Mouse (Mus musculus) frontal cortex, adult (tissue): ENCODE data around the gene Gpatch3.

ENCODE experiments used
- ATAC-seq: cut with Nextera tagmentation; 2 replicates; pipeline ENCODE4 v1.9.2; 2017; ENCODE audit warnings: mild to moderate bottlenecking, moderate library complexity, mixed read lengths; ENCODE audit not compliant: low TSS enrichment

The Gpatch3 gene

DNA sequence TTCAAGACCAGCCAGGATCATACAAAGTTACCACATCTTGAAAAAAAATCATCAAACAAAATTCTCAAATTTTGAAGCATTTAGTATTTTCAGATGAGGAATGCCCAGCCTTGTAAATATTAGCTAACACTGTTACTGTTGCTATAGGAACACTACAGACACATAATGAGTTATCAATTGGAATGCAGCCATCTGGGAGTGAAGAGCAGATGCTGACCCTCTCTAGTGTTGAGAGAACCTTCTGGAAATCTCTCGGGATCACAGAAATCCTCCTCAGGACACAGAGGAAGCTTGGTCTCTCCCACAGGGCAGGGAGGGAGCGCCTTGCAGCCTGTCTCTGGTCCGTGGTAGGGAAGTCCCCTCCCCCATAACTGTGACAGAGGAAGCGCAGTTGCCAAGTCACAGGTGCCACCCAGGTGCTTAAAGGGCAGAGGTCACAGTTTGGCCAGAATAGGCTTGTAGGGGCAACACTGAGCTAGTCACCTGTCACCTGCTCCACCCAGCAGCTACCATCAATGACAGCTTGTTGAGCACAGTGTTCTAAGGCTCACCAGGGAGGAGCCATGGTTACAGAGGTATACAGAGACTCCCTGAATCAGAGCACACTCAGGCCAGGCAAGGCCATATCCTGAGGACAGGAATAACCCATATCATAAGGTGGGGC is 45.1 kb downstream of the Gpatch3 start:
- no peak for ATAC-seq

DNA sequence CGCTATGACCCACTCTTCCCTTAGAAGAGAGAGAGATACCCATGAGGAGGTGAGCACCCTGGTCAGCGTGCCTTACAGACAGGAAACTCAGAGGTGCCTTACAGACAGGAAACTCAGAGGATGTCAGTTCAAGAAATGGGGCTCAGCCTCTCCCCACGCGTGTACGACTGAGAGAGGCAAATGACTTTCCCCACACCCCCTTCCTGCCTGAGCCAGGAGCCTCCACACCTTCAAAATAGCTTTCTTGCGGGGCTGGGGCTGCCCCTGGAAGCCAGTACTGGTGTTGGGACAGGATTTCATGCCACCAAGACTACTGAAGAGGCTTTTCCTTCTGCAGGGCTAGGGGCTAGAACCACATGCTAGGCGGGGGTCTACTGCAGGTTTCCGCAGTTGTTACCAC is 46.1 kb downstream of the Gpatch3 start:
- no peak; the same call in 1 of the 2 replicates for ATAC-seq

DNA sequence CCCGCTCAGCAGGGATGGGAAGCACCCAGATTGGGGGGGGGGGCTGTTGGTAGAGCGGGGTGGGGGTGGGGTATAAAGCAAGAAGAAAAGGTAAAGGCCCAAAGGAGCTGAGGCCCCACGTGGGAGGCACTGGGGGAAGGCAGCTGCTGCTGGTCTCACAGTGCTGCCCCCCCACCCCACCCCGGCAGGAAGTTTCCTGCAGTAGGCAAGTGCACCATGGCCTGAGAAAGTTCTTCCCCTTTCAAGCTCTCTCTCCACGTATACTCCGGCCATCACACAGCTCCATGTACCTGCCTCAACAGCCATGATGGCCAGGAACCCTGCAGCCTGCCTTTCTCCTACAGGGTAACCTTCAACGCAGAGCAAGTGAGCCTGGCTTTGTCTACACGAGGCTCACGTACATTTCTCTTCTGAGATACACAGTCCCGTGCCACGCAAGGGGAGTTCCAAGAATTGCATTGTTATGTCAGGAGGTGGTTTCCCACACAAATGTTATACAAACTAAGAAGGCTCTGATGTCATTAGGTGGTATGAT is 47.7 kb downstream of the Gpatch3 start:
- ATAC-seq: no peak

- ATAC-seq: no peak
Observed at GRCm38 (mm10) chr4:133624830-133625229, 50.3 kb downstream of the Gpatch3 start.

- ATAC-seq: no peak
Observed at GRCm38 (mm10) chr4:133625621-133626071, 51.1 kb downstream of the Gpatch3 start.

DNA sequence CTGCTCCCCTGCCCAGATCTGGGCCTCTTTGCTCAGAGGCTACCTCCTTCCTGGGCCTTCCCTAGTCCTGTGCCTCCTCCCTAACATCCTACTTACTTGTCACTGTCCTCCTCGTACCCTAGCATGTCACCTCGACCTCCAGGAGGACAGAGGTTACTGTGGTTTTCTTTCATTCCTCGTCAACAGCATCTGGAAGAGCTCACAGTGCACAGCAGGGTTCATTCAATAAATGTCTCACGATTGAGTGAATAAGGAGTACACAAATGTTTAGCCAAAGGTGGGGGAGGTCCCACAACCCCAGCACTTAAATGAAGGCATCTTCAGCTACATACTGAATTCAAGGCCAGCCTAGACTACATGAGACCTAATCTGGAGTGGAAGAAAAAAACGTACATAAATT is 51.7 kb downstream of the Gpatch3 start:
- no peak for ATAC-seq

GRCm38 (mm10) chr4:133626621-133627020 is 52.1 kb downstream of the Gpatch3 start:
- no peak for ATAC-seq

GRCm38 (mm10) chr4:133627039-133627438 is 52.5 kb downstream of the Gpatch3 start:
- ATAC-seq: no peak

DNA sequence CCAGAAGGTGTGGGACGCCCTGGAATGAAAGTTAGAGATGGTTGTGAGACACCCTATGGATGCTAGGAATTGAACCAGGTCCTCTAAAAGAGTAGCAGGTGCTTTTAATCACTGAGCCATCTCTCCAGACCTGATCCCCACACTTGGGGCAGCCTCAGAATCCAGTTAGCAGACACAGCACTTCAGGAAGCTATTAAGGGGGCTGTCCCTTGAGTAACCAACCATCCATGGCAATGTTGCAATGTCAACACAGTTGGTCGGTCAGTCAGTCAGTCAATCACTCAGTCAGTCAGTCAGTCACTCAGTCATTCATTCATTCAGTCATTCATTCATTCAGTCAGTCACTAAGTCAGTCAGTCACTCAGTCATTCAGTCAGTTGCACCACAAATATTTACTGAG is 54.0 kb downstream of the Gpatch3 start:
- ATAC-seq: no peak

DNA sequence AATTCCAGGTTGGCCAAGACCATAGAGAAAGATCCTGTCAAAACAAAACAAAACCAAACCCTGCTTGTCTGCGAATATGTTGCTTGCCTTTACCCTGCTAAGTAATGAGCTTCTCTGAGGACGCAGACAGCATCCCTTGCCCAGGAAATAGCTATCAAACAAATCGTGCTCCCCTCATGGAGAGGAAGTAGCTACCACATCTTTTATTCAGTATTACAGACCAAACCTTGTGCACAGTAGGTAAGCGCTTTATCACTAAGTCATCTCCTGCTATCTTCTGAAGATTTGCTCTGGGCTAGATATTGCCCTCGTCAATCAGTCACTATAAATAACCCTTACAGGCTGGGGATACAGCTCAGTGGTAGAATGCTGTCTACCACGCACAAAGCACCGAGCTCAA is 54.6 kb downstream of the Gpatch3 start:
- no peak for ATAC-seq

DNA sequence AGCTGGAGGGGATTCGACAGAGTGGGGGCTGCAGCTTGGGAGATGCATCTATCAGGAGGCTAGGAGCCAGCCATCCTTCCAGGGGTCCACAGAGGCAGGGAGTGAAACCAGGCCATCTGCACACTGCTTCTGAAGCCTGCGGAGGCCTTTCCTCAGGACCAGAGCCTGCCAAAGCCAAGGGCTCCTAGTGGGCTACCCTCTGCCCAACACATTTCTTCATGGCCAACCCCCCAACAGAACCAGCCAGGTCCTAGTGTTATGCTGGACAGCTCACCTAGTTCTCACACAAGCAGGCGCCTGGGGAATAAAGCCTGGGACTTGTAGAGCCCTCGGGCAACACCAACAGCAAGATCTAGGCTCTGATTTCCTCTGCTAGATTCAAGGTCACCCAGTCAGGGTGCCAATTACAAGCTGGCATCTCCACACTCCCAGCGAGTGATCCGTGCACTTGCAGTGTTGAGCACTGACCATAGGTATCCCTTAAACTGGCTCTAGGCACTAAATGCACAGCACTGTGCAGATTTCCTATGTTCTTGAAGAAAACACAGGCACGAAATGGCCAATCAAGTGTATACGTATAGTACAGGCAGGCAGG is 55.9 kb downstream of the Gpatch3 start:
- ATAC-seq: no peak

DNA sequence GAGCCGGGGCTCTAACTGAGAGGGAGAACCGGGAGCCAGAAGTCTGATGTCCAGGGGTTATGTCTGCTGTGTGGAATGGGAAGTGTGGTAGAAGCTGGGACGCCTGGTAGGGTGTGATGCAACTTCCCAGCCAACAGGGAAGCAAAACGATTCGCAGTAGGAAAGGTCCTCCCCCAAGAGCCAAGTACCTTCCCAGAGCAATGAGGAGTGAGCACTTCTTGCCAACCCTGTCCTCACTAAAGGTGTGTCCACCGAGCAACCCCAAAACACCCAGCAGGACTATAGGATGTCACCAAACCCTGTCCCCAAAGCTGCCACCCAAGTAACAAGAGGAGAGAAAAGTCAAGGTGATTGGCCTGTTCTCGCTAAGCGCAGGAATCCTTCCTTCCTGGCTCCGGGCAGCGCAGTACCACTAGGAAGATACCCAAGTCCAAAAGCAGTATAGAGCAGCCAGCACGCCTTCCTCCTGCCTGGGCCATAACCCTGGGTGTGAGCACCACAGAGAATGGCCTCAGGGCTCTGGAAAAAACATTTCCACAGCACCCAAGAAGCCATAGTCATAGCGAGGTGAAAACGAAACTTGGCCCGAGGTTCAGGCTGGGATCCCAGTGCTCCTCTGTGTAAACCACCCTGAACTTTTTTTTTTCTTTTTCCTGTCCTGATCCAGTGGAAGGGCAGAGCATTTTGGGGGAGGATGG is 56.7 kb downstream of the Gpatch3 start:
- no peak for ATAC-seq

DNA sequence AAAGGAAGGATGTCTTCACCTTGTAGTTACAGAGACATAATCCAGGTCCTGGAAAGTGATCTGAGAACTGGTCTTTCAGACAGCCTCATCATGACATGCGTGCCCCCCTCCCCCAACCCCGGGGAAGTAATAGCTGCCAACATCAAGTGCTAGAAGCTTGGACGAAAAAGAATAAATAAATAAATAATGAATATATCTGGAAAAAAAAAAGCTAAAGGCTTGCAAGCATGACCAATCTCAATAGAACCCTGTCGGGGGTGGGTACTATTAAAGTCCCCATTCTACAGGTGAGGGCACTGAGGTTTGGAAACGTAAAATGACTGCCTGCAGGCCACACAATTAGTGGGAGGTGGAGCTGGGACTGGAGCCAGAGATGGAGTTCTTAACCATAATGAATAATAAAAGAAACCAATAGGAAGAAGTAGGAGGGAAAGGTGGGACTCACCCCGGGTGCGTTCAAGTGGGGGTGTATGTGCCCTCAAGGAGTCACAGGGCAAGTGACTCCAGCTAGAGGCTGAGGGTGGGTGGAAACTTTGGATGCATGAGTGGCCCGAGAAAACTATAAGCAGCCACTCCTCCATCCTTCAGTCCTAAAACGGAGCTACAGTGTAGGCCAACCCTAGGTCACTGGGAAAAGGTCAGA is 57.3 kb downstream of the Gpatch3 start:
- no peak for ATAC-seq

DNA sequence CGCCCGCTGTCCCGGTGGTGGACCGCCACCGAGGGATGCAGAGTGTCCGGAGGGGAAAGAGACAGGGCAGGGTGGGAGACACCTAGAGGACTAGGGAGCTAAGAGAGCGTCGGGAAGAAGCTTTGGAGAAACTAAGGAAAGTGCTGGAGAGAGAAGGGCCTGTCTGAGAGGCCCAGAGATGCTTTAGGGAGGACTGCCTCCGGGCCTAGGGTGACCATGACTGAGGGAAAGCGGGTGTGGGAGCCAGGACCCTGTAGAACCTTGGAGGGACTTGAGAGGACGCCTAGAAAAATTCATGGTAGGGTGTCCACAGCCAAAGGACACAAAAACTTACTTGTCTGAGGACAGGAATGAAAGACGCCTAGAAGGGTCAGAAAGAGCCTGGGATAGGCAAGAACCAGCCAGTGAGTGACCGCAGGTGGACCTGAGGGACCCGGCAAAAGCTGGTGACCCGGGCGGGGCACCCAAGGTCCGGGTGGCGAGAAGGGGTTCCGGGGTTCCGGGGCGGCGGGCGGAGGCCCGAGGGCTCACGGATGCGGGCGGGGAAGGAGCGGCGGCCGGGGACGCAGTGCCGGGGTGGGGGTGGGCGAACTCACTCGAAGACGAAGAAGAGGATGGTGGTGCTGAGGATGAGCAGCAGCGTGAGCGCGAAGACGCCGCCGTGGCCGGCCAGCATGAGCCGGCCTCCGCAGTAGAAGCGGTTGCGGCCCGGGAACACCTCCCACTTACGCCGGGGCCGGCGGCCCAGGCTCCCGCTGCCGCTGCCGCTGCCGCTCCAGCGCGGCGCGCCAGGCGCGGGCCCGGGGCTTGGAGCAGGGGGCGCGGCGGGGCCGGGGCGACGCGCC is 58.2 kb downstream of the Gpatch3 start:
- ATAC-seq: peak; percentile 60

DNA sequence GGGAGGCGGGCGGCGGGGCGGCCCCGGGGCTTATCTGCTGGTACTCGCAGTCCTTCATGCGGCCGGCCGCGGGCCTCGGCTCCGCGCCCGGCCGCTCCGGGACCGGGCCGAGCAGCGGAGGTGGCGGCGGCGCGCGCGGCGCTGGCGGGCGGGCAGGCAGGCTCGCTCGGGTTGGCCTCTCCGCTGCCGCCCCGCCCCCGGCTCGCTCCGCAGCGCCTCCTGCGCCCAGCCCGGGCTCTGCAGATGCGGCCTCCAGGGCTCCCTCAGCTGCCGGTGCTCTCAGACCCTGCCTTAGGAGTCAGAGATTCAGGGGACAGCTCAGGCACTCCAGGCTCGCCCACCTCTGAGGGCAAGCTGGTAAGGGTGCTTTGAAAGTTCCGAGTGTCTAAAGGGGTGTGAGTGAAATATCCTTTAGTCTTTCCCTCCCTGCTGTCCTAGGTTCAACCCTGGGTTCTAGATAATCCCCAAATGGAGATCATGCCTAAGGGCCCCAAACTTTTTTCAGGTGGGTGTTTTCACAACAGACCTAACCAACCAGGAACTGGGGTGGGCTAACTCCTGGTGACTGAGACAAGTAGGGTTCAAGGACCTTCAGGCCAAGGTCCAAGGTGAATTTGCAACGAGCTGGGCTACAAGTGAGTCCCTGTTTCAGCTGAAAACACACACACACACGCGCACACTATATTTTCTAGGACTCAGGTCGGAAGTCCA is 58.9 kb downstream of the Gpatch3 start:
- ATAC-seq: peak; percentile 96
